Mouse (Mus musculus) midbrain, embryonic 13.5 days (tissue): ENCODE data around the gene Polr2f. TPM values are rescaled to one million over a fixed set of nuclear protein-coding genes. Genes with fewer than 3 reads are reported as not detected.

ENCODE experiments used
- ATAC-seq: fragments of 200-750 bp; cut with Nextera tagmentation; 2 replicates; pipeline ENCODE4 v1.8.0; 2017; ENCODE audit warnings: mild to moderate bottlenecking, moderate TSS enrichment, moderate library complexity
- H3K27ac ChIP-seq: fragments of 300-500 bp; sonication (generic); 2 replicates; pipeline ENCODE4 v1.5.1; 2015; ENCODE audit warnings: inconsistent platforms, mild to moderate bottlenecking, moderate library complexity
- H3K27me3 ChIP-seq: fragments of 300-500 bp; sonication (generic); 2 replicates; pipeline ENCODE4 v1.6.1; 2015; ENCODE audit warnings: mild to moderate bottlenecking, inconsistent platforms
- H3K36me3 ChIP-seq: fragments of 300-500 bp; sonication (generic); 2 replicates; pipeline ENCODE4 v1.6.1; 2015; ENCODE audit warnings: mild to moderate bottlenecking, inconsistent platforms
- H3K4me1 ChIP-seq: fragments of 300-500 bp; sonication (generic); replicated peaks from 2 replicates; pipeline ENCODE4 v1.6.1; 2015; ENCODE audit warnings: inconsistent platforms
- H3K4me2 ChIP-seq: fragments of 300-500 bp; sonication (generic); replicated peaks from 2 replicates; pipeline ENCODE4 v1.6.1; 2015; ENCODE audit warnings: moderate library complexity, mild to moderate bottlenecking, inconsistent platforms
- H3K4me3 ChIP-seq: fragments of 300-500 bp; sonication (generic); replicated peaks from 2 replicates; pipeline ENCODE4 v1.5.1; 2015; ENCODE audit warnings: mild to moderate bottlenecking, inconsistent platforms
- H3K9ac ChIP-seq: fragments of 300-500 bp; sonication (generic); replicated peaks from 2 replicates; pipeline ENCODE4 v1.6.1; 2015; ENCODE audit warnings: mild to moderate bottlenecking, inconsistent platforms
- H3K9me3 ChIP-seq: fragments of 300-500 bp; sonication (generic); 2 replicates; pipeline ENCODE4 v1.6.1; 2016; ENCODE audit warnings: mild to moderate bottlenecking, inconsistent platforms
- WGBS: fragments of 180-500 bp; shearing (Covaris S2); methylation state at CpG from one replicate; pipeline ENCODE4 v1.1.7; 2015; 5-methylcytosine and 5-hydroxymethylcytosine counted together
- polyA plus RNA-seq: library from polyadenylated mRNA; unstranded; fragments of >200 nt; fragmentation: Nextera tagmentation; extraction: Ambion mirVana; gene quantifications from 2 replicates; pipeline ENCODE4 v1.2.1, GENCODE M21; 2015

Gene Polr2f
- polyA plus RNA-seq, 1 experiment from 2014 or later = 296 TPM

DNA sequence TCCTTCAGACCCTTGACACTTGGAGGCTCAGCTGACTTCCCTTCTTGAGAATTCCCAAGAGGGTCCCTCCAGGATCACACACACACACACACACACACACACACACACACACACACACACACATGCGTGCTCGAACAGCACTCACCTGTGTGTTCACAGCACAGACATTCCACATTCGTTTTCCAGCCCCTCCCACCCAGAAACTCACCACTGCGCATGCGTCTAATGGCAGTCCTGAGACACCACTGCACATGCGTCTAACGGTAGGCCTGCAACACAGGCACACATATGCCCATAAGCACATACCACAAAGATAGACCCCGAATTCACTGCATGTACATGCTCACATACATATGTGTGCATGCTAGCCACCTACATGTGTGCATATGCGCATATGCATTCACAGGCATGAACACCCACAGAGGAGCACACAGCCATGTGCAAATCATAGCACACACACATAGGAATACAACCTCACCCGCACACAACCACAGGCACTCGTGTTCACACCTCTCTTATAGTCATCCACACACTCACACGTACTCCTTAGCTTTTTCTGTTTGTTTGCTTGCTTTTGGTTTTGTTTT, 58.7 kb downstream of the Polr2f start:
- peaks cover 37% of the 10 kb centered on the region for H3K4me1 ChIP-seq
- ATAC-seq = no peak
- no peaks in the 10 kb centered on the region for H3K27me3 ChIP-seq
- H3K9ac ChIP-seq = no peak overlapping the region
- no peaks in the 10 kb centered on the region for H3K36me3 ChIP-seq
- no peak overlapping the region for H3K4me2 ChIP-seq
- no peak overlapping the region for H3K27ac ChIP-seq
- no peak overlapping the region for H3K4me3 ChIP-seq
- H3K9me3 ChIP-seq = no peaks in the 10 kb centered on the region
- WGBS = 95% methylated on average over 12 of the region's 12 CpGs

Other genes starting within 250 kb of the Polr2f start
- 0.12 TPM in 1 of 2 replicates, not detected in the other for gene Gm49510, start 241.3 kb upstream of the Polr2f start, polyA plus RNA-seq
- gene Sh3bp1, start 241.2 kb upstream of the Polr2f start, polyA plus RNA-seq = 2.5 and 4.9 TPM in 2 replicates
- gene Pdxp, start 227.1 kb upstream of the Polr2f start, polyA plus RNA-seq = 55.8 and 63.2 TPM in 2 replicates
- 109 and 125 TPM in 2 replicates for gene Lgals1, start 214.3 kb upstream of the Polr2f start, polyA plus RNA-seq
- gene Nol12, start 206.1 kb upstream of the Polr2f start, polyA plus RNA-seq = 53.1 and 58.0 TPM in 2 replicates
- gene Triobp, start 193.3 kb upstream of the Polr2f start, polyA plus RNA-seq = 38.3 and 42.6 TPM in 2 replicates
- gene H1f0, start 112.6 kb upstream of the Polr2f start, polyA plus RNA-seq = 329 and 351 TPM in 2 replicates
- not detected in 2 replicates for gene Galr3, start 99.1 kb upstream of the Polr2f start, polyA plus RNA-seq
- gene Ankrd54, start 78.1 kb upstream of the Polr2f start, polyA plus RNA-seq = 52.6 and 56.4 TPM in 2 replicates
- gene Eif3l, start 65.8 kb upstream of the Polr2f start, polyA plus RNA-seq = 180 and 186 TPM in 2 replicates
- 8.6 and 9.5 TPM in 2 replicates for gene Micall1, start 32.1 kb upstream of the Polr2f start, polyA plus RNA-seq
- gene 1700088E04Rik, start 244 bp downstream of the Polr2f start, polyA plus RNA-seq = 14.0 and 16.6 TPM in 2 replicates
- gene Sox10, start 24.2 kb downstream of the Polr2f start, polyA plus RNA-seq = 0.58 and 0.67 TPM in 2 replicates
- gene Pick1, start 88.2 kb downstream of the Polr2f start, polyA plus RNA-seq = 82.2 and 86.8 TPM in 2 replicates
- 0.88 and 1.0 TPM in 2 replicates for gene Gm49486, start 88.4 kb downstream of the Polr2f start, polyA plus RNA-seq
- gene Slc16a8, start 113.8 kb downstream of the Polr2f start, polyA plus RNA-seq = 0.22 and 0.23 TPM in 2 replicates
- 0.72 and 1.4 TPM in 2 replicates for gene Baiap2l2, start 144.5 kb downstream of the Polr2f start, polyA plus RNA-seq
- 37.5 and 43.3 TPM in 2 replicates for gene Pla2g6, start 187.4 kb downstream of the Polr2f start, polyA plus RNA-seq
- gene Maff, start 205.6 kb downstream of the Polr2f start, polyA plus RNA-seq = 0.76 and 0.79 TPM in 2 replicates